Comparison of ENCODE assay signal across 19 mouse cellular contexts in genomic region chr6:106207401-106207800, GRCm38 (mm10).
DNase-seq lines count a peak whose midpoint lies in the region; ATAC-seq lines count a peak whose summit lies in the region.
"Had no signal": no experiment of that assay in that cellular context is flagged by ENCODE, and none has a peak within 500 bp of the region (broad histone marks: within the 10 kb centered on the region; RNA-seq: fewer than 3 reads in every experiment).

No protein-coding gene starts in this region.

- DNase-seq in cerebellum, postnatal 14 days: peak; percentile 27 to 41
- DNase-seq in cerebellum, adult 9-10 months: no peak
- DNase-seq in midbrain, embryonic 14.5 days: peak; percentile 8
- no peak for DNase-seq in midbrain, embryonic 11.5 days (ENCODE audit: low spot score, missing footprints)
- peak; percentile 41 for DNase-seq in adrenal gland, postnatal 10 days
- DNase-seq in heart, postnatal 25 days (ENCODE audit: low spot score): no peak
- DNase-seq in urinary bladder, adult 18-20 months (ENCODE audit: low spot score in 2 of 2): no peak
- DNase-seq: cerebellum, adult 9-11 months; gastrocnemius, postnatal 25 days; heart, adult 18-20 months; heart, postnatal 36 days; kidney, adult 8-10 months; kidney, postnatal 10 days; lung, postnatal 36 days; thymus, postnatal 14 days had no signal

- no peaks in the 10 kb centered on the region for H3K36me3 ChIP-seq in midbrain, embryonic 14.5 days (ENCODE audit: control insufficient read depth, insufficient read depth, low read length)
- no peaks in the 10 kb centered on the region for H3K36me3 ChIP-seq in midbrain, embryonic 11.5 days (ENCODE audit: control insufficient read depth, insufficient read depth, low read length)
- H3K36me3 ChIP-seq: embryonic facial prominence, embryonic 12.5 days; hindbrain, embryonic 13.5 days; intestine, embryonic 15.5 days had no signal

- no peaks in the 10 kb centered on the region for H3K9me3 ChIP-seq in midbrain, embryonic 14.5 days (ENCODE audit: control insufficient read depth, low read length)
- no peaks in the 10 kb centered on the region for H3K9me3 ChIP-seq in midbrain, embryonic 11.5 days (ENCODE audit: control insufficient read depth, low read length)
- H3K9me3 ChIP-seq: embryonic facial prominence, embryonic 12.5 days; hindbrain, embryonic 13.5 days; intestine, embryonic 15.5 days had no signal

- ATAC-seq in midbrain, embryonic 14.5 days (ENCODE audit: low FRiP score, low TSS enrichment): no peak
- ATAC-seq in midbrain, embryonic 11.5 days (ENCODE audit: low FRiP score): no peak
- ATAC-seq: activated CD4-positive, CD25-positive, alpha-beta regulatory T cell, adult 4 months; intestine, embryonic 15.5 days had no signal

- H3K4me2 ChIP-seq in midbrain, embryonic 14.5 days (ENCODE audit: low read length): no peak overlapping the region
- no peak overlapping the region for H3K4me2 ChIP-seq in midbrain, embryonic 11.5 days
- H3K4me2 ChIP-seq: embryonic facial prominence, embryonic 12.5 days; hindbrain, embryonic 13.5 days; intestine, embryonic 15.5 days had no signal

- no peaks in the 10 kb centered on the region for H3K27me3 ChIP-seq in midbrain, embryonic 14.5 days (ENCODE audit: control insufficient read depth, insufficient read depth, low read length)
- no peaks in the 10 kb centered on the region for H3K27me3 ChIP-seq in midbrain, embryonic 11.5 days (ENCODE audit: control insufficient read depth, insufficient read depth, low read length)
- H3K27me3 ChIP-seq: embryonic facial prominence, embryonic 12.5 days; hindbrain, embryonic 13.5 days; intestine, embryonic 15.5 days had no signal

- H3K9ac ChIP-seq in midbrain, embryonic 14.5 days (replicated peaks; ENCODE audit: low read length): no peak overlapping the region
- no peak overlapping the region for H3K9ac ChIP-seq in midbrain, embryonic 11.5 days (ENCODE audit: low read length)
- H3K9ac ChIP-seq: embryonic facial prominence, embryonic 12.5 days; hindbrain, embryonic 13.5 days; intestine, embryonic 15.5 days had no signal

- no peaks in the 10 kb centered on the region for H3K4me1 ChIP-seq in midbrain, embryonic 14.5 days (ENCODE audit: control insufficient read depth, insufficient read depth, low read length)
- no peaks in the 10 kb centered on the region for H3K4me1 ChIP-seq in midbrain, embryonic 11.5 days (ENCODE audit: control insufficient read depth, insufficient read depth, low read length)
- H3K4me1 ChIP-seq: embryonic facial prominence, embryonic 12.5 days; hindbrain, embryonic 13.5 days; intestine, embryonic 15.5 days had no signal

- H3K4me3 ChIP-seq in midbrain, embryonic 14.5 days (replicated peaks; ENCODE audit: low read depth, low read length): no peak overlapping the region
- H3K4me3 ChIP-seq in midbrain, embryonic 11.5 days (ENCODE audit: low read depth, low read length): no peak overlapping the region
- H3K4me3 ChIP-seq: embryonic facial prominence, embryonic 12.5 days; hindbrain, embryonic 13.5 days; intestine, embryonic 15.5 days had no signal

- H3K27ac ChIP-seq in midbrain, embryonic 14.5 days (replicated peaks; ENCODE audit: low read depth, low read length): no peak overlapping the region
- H3K27ac ChIP-seq in midbrain, embryonic 11.5 days (ENCODE audit: low read depth, low read length): no peak overlapping the region
- H3K27ac ChIP-seq: embryonic facial prominence, embryonic 12.5 days; hindbrain, embryonic 13.5 days; intestine, embryonic 15.5 days had no signal

- intact Hi-C loops in heart, postnatal 25 days (cut with DNase I): no loop called here

Comparison
In these comparisons a context has a peak if more than half of its experiments do, and no peak if none do; other contexts are left out.
1. DNase-seq: peak in cerebellum, postnatal 14 days (2 of 2), midbrain, embryonic 14.5 days (single experiment) and adrenal gland, postnatal 10 days (single experiment); none in cerebellum, adult 9-10 months (single experiment), midbrain, embryonic 11.5 days (single experiment), heart, postnatal 25 days (single experiment) and urinary bladder, adult 18-20 months (0 of 2).